Mouse (Mus musculus): ENCODE measurements around the gene Tmsb4x. TPM values are rescaled to one million over a fixed set of nuclear protein-coding genes. Genes with fewer than 3 reads are reported as not detected.

The Tmsb4x gene
- polyA plus RNA-seq (2015; fragmentation: Nextera tagmentation; extraction: Ambion mirVana), result 4,428 and 4,572 TPM in 2 replicates

- peak within 1 kb of the TSS; percentile 64 for H3K9ac ChIP-seq
- H3K4me2 ChIP-seq, result peak within 1 kb of the TSS; percentile 54
- H3K27me3 ChIP-seq, result no peaks in the 10 kb centered on the region
- H3K9me3 ChIP-seq, result no peaks in the 10 kb centered on the region
- H3K27ac ChIP-seq, result peak within 1 kb of the TSS; percentile 88
- H3K36me3 ChIP-seq, result no peaks in the 10 kb centered on the region
- peaks cover 6% of the 10 kb centered on the region; the same call in 1 of the 2 replicates for H3K4me1 ChIP-seq
- ATAC-seq (ENCODE audit: borderline replicate concordance, extremely low read depth, low FRiP score, low TSS enrichment), result peak; percentile 87
- 13% methylated on average over 39 of the region's 39 CpGs for WGBS
- H3K4me3 ChIP-seq, result peak within 1 kb of the TSS; percentile 57
Measured at GRCm38 (mm10) chrX:167208978-167209754, at the start of gene Tmsb4x. TSS of gene Tmsb4x (minus strand) at chrX:167209315.

GRCm38 (mm10) chrX:167241736-167242135 is 32.6 kb upstream of the Tmsb4x start:
- no peaks in the 10 kb centered on the region for H3K4me1 ChIP-seq
- no peak overlapping the region for H3K9ac ChIP-seq
- H3K36me3 ChIP-seq, result no peaks in the 10 kb centered on the region
- no peak overlapping the region for H3K4me2 ChIP-seq
- H3K27ac ChIP-seq, result no peak overlapping the region
- 93% methylated on average over 3 of the region's 3 CpGs for WGBS
- peaks cover 3% of the 10 kb centered on the region; the same call in 1 of the 2 replicates for H3K27me3 ChIP-seq
- no peak overlapping the region for H3K4me3 ChIP-seq
- ATAC-seq (ENCODE audit: borderline replicate concordance, extremely low read depth, low FRiP score, low TSS enrichment), result no peak
- no peaks in the 10 kb centered on the region for H3K9me3 ChIP-seq

- no peak overlapping the region for H3K4me3 ChIP-seq
- no peak overlapping the region for H3K27ac ChIP-seq
- no peak overlapping the region for H3K4me2 ChIP-seq
- ATAC-seq (ENCODE audit: borderline replicate concordance, extremely low read depth, low FRiP score, low TSS enrichment), result no peak
- H3K4me1 ChIP-seq, result no peaks in the 10 kb centered on the region
- H3K36me3 ChIP-seq, result no peaks in the 10 kb centered on the region
- H3K9ac ChIP-seq, result no peak overlapping the region
- no peaks in the 10 kb centered on the region for H3K27me3 ChIP-seq
- 53% methylated on average over 9 of the region's 9 CpGs for WGBS
- H3K9me3 ChIP-seq, result no peaks in the 10 kb centered on the region
Measured at GRCm38 (mm10) chrX:167239293-167239921, 30.3 kb upstream of the Tmsb4x start.

- no peaks in the 10 kb centered on the region for H3K36me3 ChIP-seq
- peak; percentile 88 for ATAC-seq (ENCODE audit: borderline replicate concordance, extremely low read depth, low FRiP score, low TSS enrichment)
- H3K9ac ChIP-seq, result no peak overlapping the region
- H3K9me3 ChIP-seq, result no peaks in the 10 kb centered on the region
- H3K27me3 ChIP-seq, result no peaks in the 10 kb centered on the region
- no peak overlapping the region for H3K4me3 ChIP-seq
- no peaks in the 10 kb centered on the region for H3K4me1 ChIP-seq
- H3K27ac ChIP-seq, result peak overlapping the region; percentile 78
- WGBS, result 16% methylated on average over 9 of the region's 9 CpGs
- H3K4me2 ChIP-seq, result no peak overlapping the region
Measured at GRCm38 (mm10) chrX:167233104-167233687, 24.1 kb upstream of the Tmsb4x start.

GRCm38 (mm10) chrX:167231150-167231549 is 22.0 kb upstream of the Tmsb4x start:
- no peak overlapping the region for H3K9ac ChIP-seq
- H3K27me3 ChIP-seq, result no peaks in the 10 kb centered on the region
- no peak overlapping the region for H3K4me2 ChIP-seq
- H3K9me3 ChIP-seq, result no peaks in the 10 kb centered on the region
- no peak for ATAC-seq (ENCODE audit: borderline replicate concordance, extremely low read depth, low FRiP score, low TSS enrichment)
- H3K4me1 ChIP-seq, result no peaks in the 10 kb centered on the region
- H3K36me3 ChIP-seq, result no peaks in the 10 kb centered on the region
- WGBS, result 47% methylated on average over 8 of the region's 8 CpGs
- H3K27ac ChIP-seq, result no peak overlapping the region
- H3K4me3 ChIP-seq, result no peak overlapping the region

GRCm38 (mm10) chrX:167229819-167230218 is 20.7 kb upstream of the Tmsb4x start:
- Histone ChIP-seq H3K4me3 (no peak overlapping the region), H3K9ac (no peak overlapping the region), H3K27me3 (no peaks in the 10 kb centered on the region), H3K27ac (no peak overlapping the region), H3K36me3 (no peaks in the 10 kb centered on the region), H3K4me2 (no peak overlapping the region), H3K9me3 (no peaks in the 10 kb centered on the region), H3K4me1 (no peaks in the 10 kb centered on the region)
- ATAC-seq (ENCODE audit: borderline replicate concordance, extremely low read depth, low FRiP score, low TSS enrichment), result no peak
- WGBS, result 56% methylated on average over 1 of the region's 1 CpGs

GRCm38 (mm10) chrX:167229206-167229605 is 20.1 kb upstream of the Tmsb4x start:
- WGBS, result 42% methylated on average over 6 of the region's 6 CpGs
- Histone ChIP-seq H3K27ac (no peak overlapping the region), H3K9me3 (no peaks in the 10 kb centered on the region), H3K27me3 (no peaks in the 10 kb centered on the region), H3K4me2 (no peak overlapping the region), H3K4me3 (no peak overlapping the region), H3K4me1 (no peaks in the 10 kb centered on the region), H3K36me3 (no peaks in the 10 kb centered on the region), H3K9ac (no peak overlapping the region)
- ATAC-seq (ENCODE audit: borderline replicate concordance, extremely low read depth, low FRiP score, low TSS enrichment), result no peak

- 91% methylated on average over 6 of the region's 6 CpGs for WGBS
- H3K36me3 ChIP-seq, result no peaks in the 10 kb centered on the region
- no peak overlapping the region for H3K4me2 ChIP-seq
- ATAC-seq (ENCODE audit: borderline replicate concordance, extremely low read depth, low FRiP score, low TSS enrichment), result no peak
- no peak overlapping the region for H3K9ac ChIP-seq
- no peaks in the 10 kb centered on the region for H3K27me3 ChIP-seq
- H3K4me3 ChIP-seq, result no peak overlapping the region
- H3K4me1 ChIP-seq, result no peaks in the 10 kb centered on the region
- H3K27ac ChIP-seq, result no peak overlapping the region
- H3K9me3 ChIP-seq, result no peaks in the 10 kb centered on the region
Measured at GRCm38 (mm10) chrX:167227756-167228155, 18.6 kb upstream of the Tmsb4x start.

GRCm38 (mm10) chrX:167227138-167227537 is 18.0 kb upstream of the Tmsb4x start:
- H3K9ac ChIP-seq, result no peak overlapping the region
- H3K36me3 ChIP-seq, result no peaks in the 10 kb centered on the region
- no peaks in the 10 kb centered on the region for H3K9me3 ChIP-seq
- no peak overlapping the region for H3K27ac ChIP-seq
- WGBS, result 71% methylated on average over 7 of the region's 7 CpGs
- no peak overlapping the region for H3K4me2 ChIP-seq
- H3K27me3 ChIP-seq, result no peaks in the 10 kb centered on the region
- no peak overlapping the region for H3K4me3 ChIP-seq
- H3K4me1 ChIP-seq, result no peaks in the 10 kb centered on the region
- ATAC-seq (ENCODE audit: borderline replicate concordance, extremely low read depth, low FRiP score, low TSS enrichment), result no peak

- H3K9me3 ChIP-seq, result no peaks in the 10 kb centered on the region
- no peak overlapping the region for H3K9ac ChIP-seq
- WGBS, result 89% methylated on average over 5 of the region's 5 CpGs
- no peak overlapping the region for H3K4me2 ChIP-seq
- H3K4me3 ChIP-seq, result no peak overlapping the region
- no peak for ATAC-seq (ENCODE audit: borderline replicate concordance, extremely low read depth, low FRiP score, low TSS enrichment)
- H3K4me1 ChIP-seq, result no peaks in the 10 kb centered on the region
- no peaks in the 10 kb centered on the region for H3K27me3 ChIP-seq
- no peak overlapping the region for H3K27ac ChIP-seq
- no peaks in the 10 kb centered on the region for H3K36me3 ChIP-seq
Measured at GRCm38 (mm10) chrX:167226570-167226969, 17.5 kb upstream of the Tmsb4x start.

- Histone ChIP-seq H3K27ac (peak overlapping the region; percentile 54), H3K27me3 (no peaks in the 10 kb centered on the region), H3K9me3 (no peaks in the 10 kb centered on the region), H3K4me1 (peaks cover 3% of the 10 kb centered on the region; the same call in 1 of the 2 replicates), H3K36me3 (no peaks in the 10 kb centered on the region), H3K4me3 (no peak overlapping the region), H3K9ac (no peak overlapping the region), H3K4me2 (peak overlapping the region; percentile 15; the same call in 1 of the 2 replicates)
- peak; percentile 64; the same call in 1 of the 2 replicates for ATAC-seq (ENCODE audit: borderline replicate concordance, extremely low read depth, low FRiP score, low TSS enrichment)
- WGBS, result 18% methylated on average over 8 of the region's 8 CpGs
Measured at GRCm38 (mm10) chrX:167212707-167213106, 3.6 kb upstream of the Tmsb4x start.

All from lung, embryonic 15.5 days (tissue).